Mouse (Mus musculus): ENCODE results near the gene Gpn2.
A peak's percentile ranks its signal among the peaks of the same experiment; 100 is the strongest.

Gpn2 gene

GRCm38 (mm10) chr4:133584059-133584951, at the start of gene Gpn2:
Gene Gpn2, plus strand, starts transcription at chr4:133584362.
- peak; percentile 74 to 82 for DNase-seq (ENCODE audit: low spot score in 2 of 2)

GRCm38 (mm10) chr4:133536081-133536480, 48.1 kb upstream of the Gpn2 start:
- no peak for DNase-seq (ENCODE audit: low spot score in 2 of 2)

- DNase-seq (ENCODE audit: low spot score in 2 of 2) = no peak
Measured at GRCm38 (mm10) chr4:133536652-133537051, 47.5 kb upstream of the Gpn2 start.

GRCm38 (mm10) chr4:133545272-133546231, 38.6 kb upstream of the Gpn2 start, which contains the start of gene Nudc:
Gene Nudc, minus strand, starts transcription at chr4:133545996.
- peak; percentile 96 to 97 for DNase-seq (ENCODE audit: low spot score in 2 of 2)

GRCm38 (mm10) chr4:133552029-133552428, 32.1 kb upstream of the Gpn2 start:
- no peak for DNase-seq (ENCODE audit: low spot score in 2 of 2)

GRCm38 (mm10) chr4:133552768-133553447, 31.3 kb upstream of the Gpn2 start, which contains the start of gene Nr0b2:
Gene Nr0b2, plus strand, starts transcription at chr4:133553376.
- peak; percentile 16 to 38 for DNase-seq (ENCODE audit: low spot score in 2 of 2)

- peak in 1 of 2 experiments; percentile 12 for DNase-seq (ENCODE audit: low spot score in 2 of 2)
Measured at GRCm38 (mm10) chr4:133553448-133554330, 30.5 kb upstream of the Gpn2 start.

GRCm38 (mm10) chr4:133557041-133557717, 27.0 kb upstream of the Gpn2 start:
- no peak for DNase-seq (ENCODE audit: low spot score in 2 of 2)

- DNase-seq (ENCODE audit: low spot score in 2 of 2) = no peak
Measured at GRCm38 (mm10) chr4:133559846-133560245, 24.3 kb upstream of the Gpn2 start.

GRCm38 (mm10) chr4:133561622-133562021, 22.5 kb upstream of the Gpn2 start:
- DNase-seq (ENCODE audit: low spot score in 2 of 2) = no peak

- DNase-seq (ENCODE audit: low spot score in 2 of 2) = peak; percentile 72 to 73
Measured at GRCm38 (mm10) chr4:133563123-133563571, 21.0 kb upstream of the Gpn2 start.

- DNase-seq (ENCODE audit: low spot score in 2 of 2) = no peak
Measured at GRCm38 (mm10) chr4:133567251-133567650, 16.9 kb upstream of the Gpn2 start.

GRCm38 (mm10) chr4:133569291-133570065, 14.7 kb upstream of the Gpn2 start:
- no peak for DNase-seq (ENCODE audit: low spot score in 2 of 2)

- DNase-seq (ENCODE audit: low spot score in 2 of 2) = no peak
Measured at GRCm38 (mm10) chr4:133570066-133570466, 14.1 kb upstream of the Gpn2 start.

GRCm38 (mm10) chr4:133574070-133574842, 9.9 kb upstream of the Gpn2 start, which contains the start of gene Gpatch3:
Gene Gpatch3, plus strand, starts transcription at chr4:133574745.
- peak; percentile 88 to 92 for DNase-seq (ENCODE audit: low spot score in 2 of 2)

- DNase-seq (ENCODE audit: low spot score in 2 of 2) = no peak
Measured at GRCm38 (mm10) chr4:133574843-133575202, 9.3 kb upstream of the Gpn2 start.

GRCm38 (mm10) chr4:133577983-133578382, 6.2 kb upstream of the Gpn2 start:
- DNase-seq (ENCODE audit: low spot score in 2 of 2) = no peak

GRCm38 (mm10) chr4:133583690-133584058, 488 bp upstream of the Gpn2 start:
- no peak for DNase-seq (ENCODE audit: low spot score in 2 of 2)
